Mouse (Mus musculus): ENCODE results near the gene B3gnt6. TPM values are rescaled to one million over a fixed set of nuclear protein-coding genes. Genes with fewer than 3 reads are reported as not detected.

B3gnt6 gene
- polyA plus RNA-seq, 1 experiment from 2014 or later, result not detected

DNA sequence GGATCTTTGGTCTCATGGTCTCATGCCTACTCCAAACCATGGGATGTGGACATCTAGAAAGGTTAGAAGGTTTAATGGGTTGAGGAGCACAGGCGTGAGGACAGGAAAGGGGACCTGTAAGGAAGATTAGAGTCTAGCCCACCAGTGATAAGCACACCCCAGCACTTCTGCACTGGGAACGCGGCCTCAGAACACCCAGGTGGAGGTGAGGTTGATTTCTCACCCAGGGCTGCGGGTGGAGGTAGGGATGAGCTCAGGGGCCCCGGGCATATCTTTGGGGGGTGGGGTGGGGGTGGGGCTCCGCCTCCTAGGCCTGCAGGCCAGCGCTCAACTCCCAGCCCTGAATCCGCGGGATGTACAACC lies 21.7 kb downstream of the B3gnt6 start:
- Histone ChIP-seq H3K36me3 (ENCODE audit: insufficient read depth) (no peaks in the 10 kb centered on the region), H3K27me3 (ENCODE audit: insufficient read depth, low read length) (no peaks in the 10 kb centered on the region), H3K9me3 (ENCODE audit: low read depth, low read length) (no peaks in the 10 kb centered on the region), H3K27ac (ENCODE audit: low read depth) (no peak overlapping the region), H3K4me1 (ENCODE audit: insufficient read depth) (0 out of 2 replicates have a peak, but pooled peaks cover 12% of the 10 kb centered on the region), H3K4me3 (ENCODE audit: low read depth, low read length) (peak overlapping the region; percentile 76), H3K9ac (peak overlapping the region; percentile 55), H3K4me2 (peak overlapping the region; percentile 80)
- no peak for TF ChIP-seq CTCF (IDR thresholded peaks at IDR 0.05; ENCODE audit: low read depth)
- DNase-seq, result no peak
- no peak for ATAC-seq (ENCODE audit: insufficient read depth)
- 6% methylated on average over 9 of the region's 9 CpGs for WGBS

- H3K9ac ChIP-seq, result no peak overlapping the region; the same call in 1 of the 2 replicates
- ATAC-seq (ENCODE audit: insufficient read depth), result no peak
- 39% methylated on average over 2 of the region's 2 CpGs for WGBS
- no peaks in the 10 kb centered on the region for H3K9me3 ChIP-seq (ENCODE audit: low read depth, low read length)
- H3K36me3 ChIP-seq (ENCODE audit: insufficient read depth), result no peaks in the 10 kb centered on the region
- H3K4me3 ChIP-seq (ENCODE audit: low read depth, low read length), result peak overlapping the region; percentile 76
- H3K4me1 ChIP-seq (ENCODE audit: insufficient read depth), result 0 out of 2 replicates have a peak, but pooled peaks cover 12% of the 10 kb centered on the region
- H3K4me2 ChIP-seq, result peak overlapping the region; percentile 80
- no peak for DNase-seq
- no peaks in the 10 kb centered on the region for H3K27me3 ChIP-seq (ENCODE audit: insufficient read depth, low read length)
- H3K27ac ChIP-seq (ENCODE audit: low read depth), result 0 out of 2 replicates have a peak overlapping the region, but pooled peaks have one; percentile 18
- TF ChIP-seq CTCF (IDR thresholded peaks at IDR 0.05; ENCODE audit: low read depth), result no peak
Observed at GRCm38 (mm10) chr7:98177071-98177485, 22.2 kb downstream of the B3gnt6 start.

DNA sequence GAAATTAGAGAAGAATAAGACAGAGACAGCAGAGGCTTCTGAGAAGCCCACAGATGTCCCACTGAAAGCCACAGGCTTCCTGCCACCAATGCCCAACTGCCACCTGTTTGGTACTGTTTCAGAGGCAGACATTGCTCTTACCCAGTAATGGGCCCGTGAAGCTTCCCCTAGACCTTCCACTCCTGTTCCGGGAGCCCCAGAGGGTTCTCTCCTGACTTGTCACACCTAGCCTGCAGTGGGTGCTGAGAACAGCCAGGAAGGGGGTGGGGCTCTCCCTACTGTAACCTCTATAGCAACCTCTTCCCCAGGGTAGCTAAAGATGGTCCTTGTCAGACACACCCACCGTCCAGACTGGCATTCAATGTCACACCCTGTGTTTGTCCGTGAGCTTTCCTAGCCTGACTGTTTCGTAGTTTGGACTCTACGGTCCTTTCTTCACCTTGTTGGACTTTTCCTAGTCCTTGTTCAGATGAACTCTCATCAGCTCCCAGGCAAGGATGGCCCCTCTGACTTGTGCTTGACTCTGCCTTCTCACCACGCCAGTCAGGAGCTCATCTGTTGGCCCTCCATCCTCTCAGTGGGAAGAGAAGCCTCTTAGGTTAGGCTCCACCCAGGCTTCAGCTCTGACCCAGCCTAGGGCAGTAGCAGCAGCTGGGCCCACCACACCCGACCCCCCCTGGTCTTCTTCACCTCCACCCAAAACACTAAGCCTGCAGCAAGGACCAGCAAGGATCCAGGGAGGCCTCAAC lies 22.8 kb downstream of the B3gnt6 start:
- H3K4me3 ChIP-seq (ENCODE audit: low read depth, low read length), result peak overlapping the region; percentile 76; the same call in 1 of the 2 replicates
- H3K9ac ChIP-seq, result no peak overlapping the region
- no peak for DNase-seq
- H3K9me3 ChIP-seq (ENCODE audit: low read depth, low read length), result no peaks in the 10 kb centered on the region
- no peaks in the 10 kb centered on the region for H3K27me3 ChIP-seq (ENCODE audit: insufficient read depth, low read length)
- WGBS, result 61% methylated on average over 8 of the region's 8 CpGs
- H3K4me1 ChIP-seq (ENCODE audit: insufficient read depth), result 0 out of 2 replicates have a peak, but pooled peaks cover 14% of the 10 kb centered on the region
- TF ChIP-seq CTCF (IDR thresholded peaks at IDR 0.05; ENCODE audit: low read depth), result no peak
- ATAC-seq (ENCODE audit: insufficient read depth), result no peak
- no peaks in the 10 kb centered on the region for H3K36me3 ChIP-seq (ENCODE audit: insufficient read depth)
- peak overlapping the region; percentile 13; the same call in 1 of the 2 replicates for H3K27ac ChIP-seq (ENCODE audit: low read depth)
- H3K4me2 ChIP-seq, result peak overlapping the region; percentile 80

DNA sequence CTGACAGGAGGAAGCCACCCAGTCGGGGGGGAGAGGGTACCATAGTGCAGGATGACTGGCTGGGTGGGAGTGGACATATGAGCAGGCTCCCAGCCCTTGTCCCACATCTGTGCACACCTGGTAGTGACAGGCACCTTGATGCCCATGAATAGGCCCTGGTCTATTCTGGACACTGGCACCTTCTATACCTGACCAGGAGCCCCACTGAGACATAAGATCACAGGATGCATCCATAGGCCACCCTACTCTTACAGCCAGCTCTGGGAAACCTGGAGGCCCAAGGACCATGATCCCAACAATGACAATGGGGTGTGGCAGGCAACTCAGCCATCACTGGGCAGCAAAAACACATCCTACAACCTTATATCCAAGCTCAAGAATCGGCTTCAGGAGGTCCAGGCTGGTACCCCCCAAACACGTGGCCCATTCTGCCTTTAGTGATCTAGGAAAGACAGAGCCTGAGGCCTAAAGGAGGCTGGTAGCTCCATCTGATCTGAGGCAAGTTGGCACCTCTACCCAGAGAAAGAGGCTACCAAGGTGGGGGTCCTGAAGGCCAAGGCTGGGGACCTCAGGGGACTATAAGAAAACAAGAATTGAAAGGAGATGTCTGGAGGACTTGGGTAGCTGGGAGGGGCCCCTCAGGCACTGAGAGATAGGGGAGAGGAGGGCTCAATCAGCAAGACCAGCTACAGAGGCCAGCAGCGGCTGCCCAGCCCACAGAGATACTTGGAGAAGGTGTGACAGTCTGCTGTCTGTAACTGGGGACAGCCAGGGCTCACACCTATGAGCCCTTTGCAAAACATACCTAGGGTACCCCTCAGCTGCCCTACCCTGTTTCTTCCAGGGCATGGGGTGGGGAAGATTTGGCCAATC lies 24.2 kb downstream of the B3gnt6 start:
- Histone ChIP-seq H3K4me1 (ENCODE audit: insufficient read depth) (peaks cover 20% of the 10 kb centered on the region; the same call in 1 of the 2 replicates), H3K36me3 (ENCODE audit: insufficient read depth) (no peaks in the 10 kb centered on the region), H3K27me3 (ENCODE audit: insufficient read depth, low read length) (no peaks in the 10 kb centered on the region), H3K27ac (ENCODE audit: low read depth) (no peak overlapping the region; the same call in 1 of the 2 replicates), H3K4me2 (peak overlapping the region; percentile 12; the same call in 1 of the 2 replicates), H3K9ac (no peak overlapping the region), H3K4me3 (ENCODE audit: low read depth, low read length) (no peak overlapping the region), H3K9me3 (ENCODE audit: low read depth, low read length) (no peaks in the 10 kb centered on the region)
- DNase-seq (no peak), ATAC-seq (ENCODE audit: insufficient read depth) (no peak)
- 58% methylated on average over 4 of the region's 4 CpGs for WGBS
- no peak for TF ChIP-seq CTCF (IDR thresholded peaks at IDR 0.05; ENCODE audit: low read depth)

DNA sequence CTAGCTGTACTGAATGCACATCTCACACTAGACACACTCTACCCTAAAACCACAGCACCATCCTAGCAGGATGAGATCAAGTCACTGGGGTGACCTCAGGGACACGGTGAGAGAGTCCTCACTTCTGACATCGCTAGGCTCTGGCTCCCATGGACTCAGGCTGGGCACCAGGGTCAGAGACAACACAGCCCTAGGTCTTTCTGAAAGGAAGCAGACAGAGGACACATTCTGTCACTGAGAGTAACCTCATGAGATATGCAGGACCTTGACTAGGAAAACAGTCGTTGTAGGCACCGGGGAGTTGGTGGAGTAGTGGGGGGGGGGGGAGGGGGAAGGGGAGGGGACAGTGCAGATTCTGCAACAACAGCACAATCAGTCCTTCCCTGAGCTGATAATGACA lies 25.9 kb downstream of the B3gnt6 start:
- no peaks in the 10 kb centered on the region for H3K9me3 ChIP-seq (ENCODE audit: low read depth, low read length)
- DNase-seq (no peak), ATAC-seq (ENCODE audit: insufficient read depth) (no peak)
- H3K4me2 ChIP-seq, result no peak overlapping the region
- peaks cover 17% of the 10 kb centered on the region; the same call in 1 of the 2 replicates for H3K4me1 ChIP-seq (ENCODE audit: insufficient read depth)
- no peaks in the 10 kb centered on the region for H3K27me3 ChIP-seq (ENCODE audit: insufficient read depth, low read length)
- 29% methylated on average over 4 of the region's 4 CpGs for WGBS
- no peak overlapping the region for H3K4me3 ChIP-seq (ENCODE audit: low read depth, low read length)
- no peak overlapping the region for H3K9ac ChIP-seq
- H3K36me3 ChIP-seq (ENCODE audit: insufficient read depth), result no peaks in the 10 kb centered on the region
- H3K27ac ChIP-seq (ENCODE audit: low read depth), result no peak overlapping the region
- no peak for TF ChIP-seq CTCF (IDR thresholded peaks at IDR 0.05; ENCODE audit: low read depth)

DNA sequence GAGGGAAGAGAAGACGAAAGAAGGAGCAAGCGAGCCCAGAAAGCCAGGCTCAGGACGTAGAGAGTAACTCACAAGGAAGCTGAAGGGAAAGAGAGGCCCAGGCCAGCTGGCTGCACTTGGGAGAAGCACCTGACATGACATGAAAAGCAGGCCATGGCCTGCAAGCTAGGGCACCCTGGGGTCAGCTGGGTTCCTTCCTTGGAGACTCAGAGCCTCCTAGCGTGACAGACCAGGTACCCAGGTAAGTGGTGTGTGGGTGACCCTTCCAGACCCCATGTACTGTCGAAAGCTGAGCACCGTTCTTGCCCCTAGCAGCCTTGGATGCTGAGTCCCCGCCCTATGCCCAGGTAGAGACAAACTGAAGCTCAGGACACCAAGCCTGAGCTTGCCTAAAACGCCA lies 26.6 kb downstream of the B3gnt6 start:
- no peaks in the 10 kb centered on the region for H3K27me3 ChIP-seq (ENCODE audit: insufficient read depth, low read length)
- no peak for ATAC-seq (ENCODE audit: insufficient read depth)
- WGBS, result 73% methylated on average over 8 of the region's 8 CpGs
- H3K27ac ChIP-seq (ENCODE audit: low read depth), result no peak overlapping the region
- H3K4me1 ChIP-seq (ENCODE audit: insufficient read depth), result peaks cover 17% of the 10 kb centered on the region; the same call in 1 of the 2 replicates
- no peaks in the 10 kb centered on the region for H3K36me3 ChIP-seq (ENCODE audit: insufficient read depth)
- no peaks in the 10 kb centered on the region for H3K9me3 ChIP-seq (ENCODE audit: low read depth, low read length)
- no peak for TF ChIP-seq CTCF (IDR thresholded peaks at IDR 0.05; ENCODE audit: low read depth)
- no peak overlapping the region for H3K4me2 ChIP-seq
- H3K4me3 ChIP-seq (ENCODE audit: low read depth, low read length), result no peak overlapping the region
- DNase-seq, result no peak
- H3K9ac ChIP-seq, result no peak overlapping the region
